Mouse (Mus musculus): ENCODE measurements around the gene Taf1d.
"Not testable (repeated sequence)": the region's sequence is repeated elsewhere in the genome, so short reads cannot be mapped to it uniquely, and the experiment has no call there.

Taf1d gene

GRCm38 (mm10) chr9:15305503-15306397 lies at the start of gene Taf1d:
Taf1d (plus strand) TSS chr9:15306214.
- peak; percentile 99 for DNase-seq

- no peak for DNase-seq
These were observed 49.8 kb upstream of the Taf1d start for GRCm38 (mm10) chr9:15256214-15256613.

- DNase-seq, result no peak
These were observed 44.0 kb upstream of the Taf1d start for GRCm38 (mm10) chr9:15261980-15262379.

GRCm38 (mm10) chr9:15263487-15263886 lies 42.5 kb upstream of the Taf1d start:
- DNase-seq, result no peak

GRCm38 (mm10) chr9:15273981-15274380 lies 32.0 kb upstream of the Taf1d start:
- DNase-seq, result no peak

- DNase-seq, result no peak
These were observed 29.2 kb upstream of the Taf1d start for GRCm38 (mm10) chr9:15276855-15277254.

GRCm38 (mm10) chr9:15278343-15278742 lies 27.7 kb upstream of the Taf1d start:
- DNase-seq, result no peak

GRCm38 (mm10) chr9:15279139-15279648 lies 26.8 kb upstream of the Taf1d start:
- no peak for DNase-seq

- peak; percentile 95 for DNase-seq
These were observed 26.1 kb upstream of the Taf1d start, which contains the start of gene Med17 for GRCm38 (mm10) chr9:15279649-15280490. Med17 (minus strand) TSS chr9:15279931.

- no peak for DNase-seq
These were observed 25.5 kb upstream of the Taf1d start for GRCm38 (mm10) chr9:15280491-15280879.

- DNase-seq, result no peak
These were observed 20.6 kb upstream of the Taf1d start for GRCm38 (mm10) chr9:15285443-15285842.

GRCm38 (mm10) chr9:15287846-15288245 lies 18.2 kb upstream of the Taf1d start:
- no peak for DNase-seq

GRCm38 (mm10) chr9:15288402-15288801 lies 17.6 kb upstream of the Taf1d start:
- no peak for DNase-seq

GRCm38 (mm10) chr9:15289251-15289650 lies 16.8 kb upstream of the Taf1d start:
- DNase-seq, result no peak

- DNase-seq, result no peak
These were observed 8.9 kb upstream of the Taf1d start for GRCm38 (mm10) chr9:15297112-15297511.

- DNase-seq, result no peak
These were observed 7.6 kb upstream of the Taf1d start for GRCm38 (mm10) chr9:15298451-15298850.

GRCm38 (mm10) chr9:15300056-15300455 lies 6.0 kb upstream of the Taf1d start:
- DNase-seq, result no peak

GRCm38 (mm10) chr9:15301399-15301798 lies 4.6 kb upstream of the Taf1d start:
- peak; percentile 39 for DNase-seq

GRCm38 (mm10) chr9:15302006-15302405 lies 4.0 kb upstream of the Taf1d start:
- not testable (repeated sequence) for DNase-seq

- no peak for DNase-seq
These were observed 3.1 kb upstream of the Taf1d start for GRCm38 (mm10) chr9:15302881-15303280.

- DNase-seq, result no peak
These were observed 545 bp downstream of the Taf1d start, which contains the start of gene 4931406C07Rik for GRCm38 (mm10) chr9:15306398-15307119. 4931406C07Rik (minus strand) TSS chr9:15306448.

- no peak for DNase-seq
These were observed 1.2 kb downstream of the Taf1d start for GRCm38 (mm10) chr9:15307257-15307656.

- DNase-seq, result no peak
These were observed 2.2 kb downstream of the Taf1d start for GRCm38 (mm10) chr9:15308254-15308653.

All from lung, postnatal 14 days (tissue).